Mouse (Mus musculus) embryonic fibroblast, embryonic 13.5 days (primary cell): Measurements from ENCODE around the gene Selenop.

ENCODE experiments used
- CTCF ChIP-seq: IDR thresholded peaks from 2 replicates; pipeline ENCODE4 v1.5.1; 2011; ENCODE audit warnings: mild to moderate bottlenecking, control low read depth, low read length, moderate library complexity, borderline replicate concordance; ENCODE audit not compliant: insufficient read depth
- POLR2A ChIP-seq: IDR thresholded peaks from 2 replicates; pipeline ENCODE4 v1.6.1; 2011; ENCODE audit warnings: low read depth, mild to moderate bottlenecking, control low read depth, low read length, moderate library complexity

GRCm38 (mm10) chr15:3264293-3264692 is 4.1 kb upstream of the Selenop start:
- no peak for TF ChIP-seq CTCF
- TF ChIP-seq POLR2A: no peak
